Mouse (Mus musculus): ENCODE results near the gene Foxj1. TPM values are rescaled to one million over a fixed set of nuclear protein-coding genes. Genes with fewer than 3 reads are reported as not detected.

The Foxj1 gene
- under 1 TPM; 0.12 to 0.51 TPM for polyA plus RNA-seq (2012; fragmentation: generic; extraction: Trizol)

GRCm38 (mm10) chr11:116335244-116336036, at the start of gene Foxj1:
TSS of gene Foxj1 (minus strand) at chr11:116335399.

GRCm38 (mm10) chr11:116307019-116307725, 28.0 kb downstream of the Foxj1 start, which contains the start of gene Exoc7:
TSS of gene Exoc7 (minus strand) at chr11:116307233.

GRCm38 (mm10) chr11:116280751-116281663, 54.2 kb downstream of the Foxj1 start, which contains the start of gene Galr2:
TSS of gene Galr2 (plus strand) at chr11:116280939.

Other genes starting within 250 kb of the Foxj1 start
- 100 to 1,000 TPM; 134 to 264 TPM for gene Wbp2, start 248.4 kb downstream of the Foxj1 start, polyA plus RNA-seq (2012; fragmentation: generic; extraction: Trizol)
- 100 to 1,000 TPM; 116 to 205 TPM for gene Trim47, start 208.2 kb downstream of the Foxj1 start, polyA plus RNA-seq (2012; fragmentation: generic; extraction: Trizol)
- 1 to 10 TPM; 2.1 to 5.7 TPM for gene Trim65, start 204.3 kb downstream of the Foxj1 start, polyA plus RNA-seq (2012; fragmentation: generic; extraction: Trizol)
- 100 to 1,000 TPM in 1 of 2 experiments, 10 to 100 TPM in 1; 77.3 to 156 TPM for gene Mrpl38, start 196.5 kb downstream of the Foxj1 start, polyA plus RNA-seq (2012; fragmentation: generic; extraction: Trizol)
- gene Fbf1, start 167.2 kb downstream of the Foxj1 start, polyA plus RNA-seq (2012; fragmentation: generic; extraction: Trizol) = 10 to 100 TPM; 18.7 to 71.2 TPM
- 10 to 100 TPM; 63.6 to 92.1 TPM for gene Ten1, start 136.5 kb downstream of the Foxj1 start, polyA plus RNA-seq (2012; fragmentation: generic; extraction: Trizol)
- gene Acox1, start 136.4 kb downstream of the Foxj1 start, polyA plus RNA-seq (2012; fragmentation: generic; extraction: Trizol) = 10 to 100 TPM in 1 of 2 experiments, 1 to 10 TPM in 1; 8.6 to 44.2 TPM
- gene Evpl, start 97.3 kb downstream of the Foxj1 start, polyA plus RNA-seq (2012; fragmentation: generic; extraction: Trizol) = under 1 TPM; 0.02 to 0.27 TPM
- gene Srp68, start 61.2 kb downstream of the Foxj1 start, polyA plus RNA-seq (2012; fragmentation: generic; extraction: Trizol) = 100 to 1,000 TPM in 1 of 2 experiments, 10 to 100 TPM in 1; 62.3 to 111 TPM
- 1 to 10 TPM in 1 of 2 experiments, under 1 TPM in 1; 0.06 to 2.5 TPM for gene Galr2, start 54.5 kb downstream of the Foxj1 start, polyA plus RNA-seq (2012; fragmentation: generic; extraction: Trizol)
- 10 to 100 TPM; 89.3 to 90.3 TPM for gene Exoc7, start 28.2 kb downstream of the Foxj1 start, polyA plus RNA-seq (2012; fragmentation: generic; extraction: Trizol)
- 10 to 100 TPM; 15.7 to 17.5 TPM for gene Rnf157, start 77.6 kb upstream of the Foxj1 start, polyA plus RNA-seq (2012; fragmentation: generic; extraction: Trizol)
- 100 to 1,000 TPM in 1 of 2 experiments, 10 to 100 TPM in 1; 99.5 to 182 TPM for gene Ubald2, start 98.7 kb upstream of the Foxj1 start, polyA plus RNA-seq (2012; fragmentation: generic; extraction: Trizol)
- gene Qrich2, start 130.8 kb upstream of the Foxj1 start, polyA plus RNA-seq (2012; fragmentation: generic; extraction: Trizol) = under 1 TPM; 0.14 to 0.20 TPM
- 100 to 1,000 TPM; 143 to 168 TPM for gene Prpsap1, start 158.8 kb upstream of the Foxj1 start, polyA plus RNA-seq (2012; fragmentation: generic; extraction: Trizol)
- gene Sphk1, start 195.5 kb upstream of the Foxj1 start, polyA plus RNA-seq (2012; fragmentation: generic; extraction: Trizol) = 10 to 100 TPM; 12.5 to 85.8 TPM
- gene Ube2o, start 246.0 kb upstream of the Foxj1 start, polyA plus RNA-seq (2012; fragmentation: generic; extraction: Trizol) = 10 to 100 TPM; 21.4 to 41.1 TPM